Mouse (Mus musculus) left cerebral cortex, postnatal 10 days (tissue): ENCODE data around the gene Stxbp2. TPM values are rescaled to one million over a fixed set of nuclear protein-coding genes. Genes with fewer than 3 reads are reported as not detected.
A peak's percentile ranks its signal among the peaks of the same experiment; 100 is the strongest.

ENCODE experiments used
- DNase-seq, 2 experiments: peaks; one replicate each; pipeline ENCODE4 v3.0.0; 2021 to 2022; ENCODE audit warnings: low spot score in 2 of 2, mixed read lengths in 1 of 2; ENCODE audit errors: extremely low spot score in 1 of 2
- intact Hi-C: fragments of 180-260 bp; cut with DNase I; formaldehyde crosslinking; loops from one replicate; pipeline ENCODE4 v1.15.1; 2025
- total RNA-seq, 2 experiments: library from RNA; stranded (reverse); gene quantifications; 2 replicates each; pipeline ENCODE4 v1.2.3; 2021

The Stxbp2 gene
- total RNA-seq, 2 experiments from 2014 or later: 57.0 to 59.3 TPM

- intact Hi-C loops: loop anchor here (5.0 kb wide), 1 partner anchor 47 kb away; the partner anchor contains the start of gene Fcor
- no peak for DNase-seq
Measured at GRCm38 (mm10) chr8:3625445-3625844, 5.3 kb upstream of the Stxbp2 start, which contains the start of gene Pcp2. Gene Pcp2, minus strand, starts transcription at chr8:3625545.

GRCm38 (mm10) chr8:3626971-3627370, 3.8 kb upstream of the Stxbp2 start:
- intact Hi-C loops: loop anchor here (5.0 kb wide), 1 partner anchor 45 kb away; the partner anchor contains the start of gene Fcor
- no peak for DNase-seq

- no peak for DNase-seq
Measured at GRCm38 (mm10) chr8:3628014-3628413, 2.7 kb upstream of the Stxbp2 start.

DNA sequence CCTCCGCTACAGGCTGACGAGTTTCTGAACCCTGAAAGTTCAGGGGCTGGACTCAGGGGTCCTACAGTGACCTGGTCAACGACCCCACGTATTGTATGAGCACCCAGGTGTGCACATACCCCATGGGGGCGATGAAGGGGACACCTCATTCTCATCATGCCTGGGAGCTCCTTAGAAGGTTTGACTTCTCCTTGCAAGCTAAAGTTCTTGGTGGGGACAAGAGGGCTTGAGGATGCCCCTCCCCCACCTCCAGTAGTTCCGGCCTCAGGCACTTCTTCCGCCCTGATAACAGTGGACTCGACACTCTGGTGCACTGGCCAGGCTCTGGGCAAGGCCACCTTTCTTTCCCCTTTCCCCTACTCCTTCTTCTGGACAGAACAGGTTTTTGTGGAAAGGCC, 722 bp downstream of the Stxbp2 start:
- intact Hi-C loops: no loop called here
- DNase-seq: no peak

More at GRCm38 (mm10) chr8:3628014-3628413, 2.7 kb upstream of the Stxbp2 start:
- intact Hi-C loops: loop anchor here (5.0 kb wide), 1 partner anchor 44 kb away; the partner anchor contains the start of gene Fcor

DNA sequence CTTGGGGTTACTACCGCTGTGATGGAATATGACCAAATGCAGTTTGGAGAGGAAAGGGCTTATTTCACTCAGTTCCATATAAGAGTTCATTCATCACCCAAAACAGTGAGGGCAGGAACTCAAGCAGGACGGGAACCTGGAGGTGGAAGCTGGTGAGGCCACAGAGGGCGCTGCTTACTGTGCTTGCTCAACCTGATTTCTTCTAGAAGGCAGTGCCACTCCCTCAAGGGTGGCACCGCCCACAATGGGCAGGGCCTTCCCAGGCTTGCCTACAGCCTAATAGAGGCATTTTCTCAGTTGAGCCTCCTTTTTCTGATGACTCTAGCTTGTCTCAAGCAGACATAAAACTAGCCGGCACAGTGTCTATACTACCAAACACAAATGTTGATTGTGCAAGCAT, 15.0 kb downstream of the Stxbp2 start:
- intact Hi-C loops: no loop called here
- peak in 1 of 2 experiments; percentile 61 for DNase-seq

GRCm38 (mm10) chr8:3646824-3647531, 16.2 kb downstream of the Stxbp2 start:
- intact Hi-C loops: no loop called here
- DNase-seq: no peak

- DNase-seq: no peak
- intact Hi-C loops: no loop called here
Measured at GRCm38 (mm10) chr8:3647561-3647960, 16.8 kb downstream of the Stxbp2 start.

- no peak for DNase-seq
- intact Hi-C loops: no loop called here
Measured at GRCm38 (mm10) chr8:3648268-3648667, 17.5 kb downstream of the Stxbp2 start.

- DNase-seq: no peak
- intact Hi-C loops: no loop called here
Measured at GRCm38 (mm10) chr8:3648990-3649389, 18.2 kb downstream of the Stxbp2 start.

- no peak for DNase-seq
Measured at GRCm38 (mm10) chr8:3652845-3653244, 22.1 kb downstream of the Stxbp2 start.

GRCm38 (mm10) chr8:3654726-3655508, 24.2 kb downstream of the Stxbp2 start:
- intact Hi-C loops: no loop called here
- no peak for DNase-seq

More at GRCm38 (mm10) chr8:3652845-3653244, 22.1 kb downstream of the Stxbp2 start:
- intact Hi-C loops: no loop called here

DNA sequence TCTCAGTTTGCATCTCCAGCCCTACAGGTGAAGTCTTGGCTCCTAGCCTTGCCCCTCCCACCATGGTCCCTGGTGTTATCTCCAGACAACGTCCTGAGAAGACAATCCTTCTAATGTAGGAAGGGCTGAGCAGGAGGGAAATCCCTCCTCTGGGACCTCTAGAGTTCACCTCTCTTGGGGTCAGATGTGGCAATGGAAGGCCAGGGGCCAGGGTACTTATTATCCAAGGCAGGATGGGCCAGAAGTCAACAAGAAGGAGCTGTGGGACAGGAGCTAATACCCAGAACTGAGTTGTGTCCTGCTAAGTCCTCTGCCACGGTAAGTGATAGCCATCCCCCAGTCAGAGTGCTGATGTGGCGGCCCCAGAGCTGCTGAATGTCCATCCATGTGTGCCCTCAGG, 24.8 kb downstream of the Stxbp2 start, which contains the start of gene Retn:
TSS of gene Retn (plus strand) at position 245 of the 400 bp plus-strand sequence.
- DNase-seq: no peak
- intact Hi-C loops: no loop called here

- intact Hi-C loops: no loop called here
- peak in 1 of 2 experiments; percentile 53 for DNase-seq
Measured at GRCm38 (mm10) chr8:3656725-3657381, 26.1 kb downstream of the Stxbp2 start.

GRCm38 (mm10) chr8:3660889-3661288, 30.1 kb downstream of the Stxbp2 start:
- DNase-seq: no peak
- intact Hi-C loops: no loop called here

DNA sequence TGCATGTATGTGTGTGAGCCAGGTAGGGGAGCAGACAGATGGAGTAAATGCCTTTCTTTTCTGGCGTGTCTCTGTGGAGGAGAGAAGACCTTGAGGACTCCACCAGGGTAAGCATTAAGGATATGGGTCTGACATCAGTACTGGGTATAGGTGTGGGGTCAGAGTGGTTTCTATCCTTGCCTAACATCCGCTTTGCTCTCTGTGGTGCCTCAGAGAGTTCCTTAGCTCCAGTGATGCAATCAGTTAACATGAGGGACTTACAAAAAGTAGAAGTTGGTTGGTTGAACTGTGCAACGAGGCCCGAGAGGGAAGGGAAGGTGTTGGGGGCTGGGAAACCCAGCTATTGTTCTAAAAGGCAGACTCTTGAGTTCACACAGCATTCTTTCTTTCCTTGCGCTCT, 33.6 kb downstream of the Stxbp2 start:
- intact Hi-C loops: no loop called here
- no peak for DNase-seq

DNA sequence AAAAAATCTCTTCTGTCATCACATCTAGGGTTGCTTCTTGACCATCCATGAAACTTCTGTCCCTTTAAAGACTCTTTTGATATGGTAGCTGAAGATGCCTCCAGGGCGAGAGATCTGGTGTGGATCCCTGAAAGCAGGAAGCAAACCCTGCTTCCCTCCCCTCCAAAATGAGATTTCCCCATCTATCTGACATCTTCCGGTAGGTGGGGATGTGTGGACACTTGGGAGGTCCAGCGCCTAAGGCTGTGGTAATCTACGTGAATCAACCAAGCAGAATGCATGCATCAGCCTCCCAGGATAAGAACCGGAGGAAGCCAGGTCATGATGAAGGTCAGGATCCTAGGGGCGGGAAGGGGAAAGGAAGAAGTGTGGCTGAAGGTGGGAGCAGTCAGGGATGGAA, 34.8 kb downstream of the Stxbp2 start, which contains the start of gene Mcemp1:
TSS of gene Mcemp1 (plus strand) at position 248 of the 400 bp plus-strand sequence.
- intact Hi-C loops: no loop called here
- no peak for DNase-seq

GRCm38 (mm10) chr8:3670388-3670787, 39.6 kb downstream of the Stxbp2 start:
- no peak for DNase-seq
- intact Hi-C loops: loop anchor here (5.0 kb wide), 2 partner anchors 43 to 113 kb away; partner anchors contain the start of gene Pcp2

DNA sequence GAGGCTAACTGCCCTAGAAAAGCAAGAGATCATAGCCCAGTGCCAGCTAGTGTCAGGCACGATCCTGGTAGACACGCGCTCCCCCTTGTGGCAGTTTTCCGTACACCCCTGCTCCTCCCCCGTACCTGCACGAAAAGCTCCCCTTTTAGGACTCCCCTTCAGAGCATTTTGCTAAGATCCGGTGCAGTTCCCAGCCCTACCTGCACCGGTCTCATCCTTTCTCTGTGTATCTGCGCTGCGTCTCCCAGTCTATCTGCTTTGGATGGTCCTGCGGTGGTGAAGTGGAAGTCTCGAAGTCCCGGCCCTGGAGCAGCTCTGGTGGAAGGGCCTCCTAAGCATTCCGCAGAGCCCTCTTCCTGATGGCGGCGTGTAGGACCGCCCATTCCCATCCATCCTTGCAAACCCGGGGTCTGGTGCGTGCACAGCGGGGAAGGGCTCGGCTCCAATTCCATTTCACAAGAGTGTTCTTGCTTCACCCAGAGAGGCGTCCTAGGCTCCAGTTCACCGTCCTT, 41.3 kb downstream of the Stxbp2 start, which contains the start of gene Fcor:
TSS of gene Fcor (minus strand) at position 383 of the 512 bp plus-strand sequence.
- intact Hi-C loops: loop anchor here (5.0 kb wide), 2 partner anchors 45 to 115 kb away; partner anchors contain the start of gene Pcp2
- peak; percentile 78 to 86 for DNase-seq

GRCm38 (mm10) chr8:3674671-3675070, 43.9 kb downstream of the Stxbp2 start:
- intact Hi-C loops: loop anchor here (5.0 kb wide), 2 partner anchors 47 to 117 kb away; partner anchors contain the start of gene Pcp2
- no peak for DNase-seq
